Mouse (Mus musculus) liver, embryonic 14.5 days (tissue): ENCODE data around the gene Cdt1. TPM values are rescaled to one million over a fixed set of nuclear protein-coding genes. Genes with fewer than 3 reads are reported as not detected.

ENCODE experiments used
- ATAC-seq: fragments of 200-750 bp; cut with Nextera tagmentation; 2 replicates; pipeline ENCODE4 v1.8.0; 2017; ENCODE audit warnings: moderate number of reproducible peaks, mild to moderate bottlenecking, moderate library complexity; ENCODE audit not compliant: insufficient read depth
- DNase-seq, 3 experiments: peaks; one replicate each; pipeline ENCODE4 v3.0.0-alpha.2; 2012 to 2013; ENCODE audit warnings: low read depth in 3 of 3, low spot score in 3 of 3
- H3K27ac ChIP-seq: fragments of 300-500 bp; sonication (generic); 2 replicates; pipeline ENCODE4 v1.5.1; 2014; ENCODE audit warnings: moderate library complexity, mild to moderate bottlenecking, control low read depth, inconsistent platforms
- H3K27me3 ChIP-seq: fragments of 300-500 bp; sonication (generic); 2 replicates; pipeline ENCODE4 v1.6.1; 2014; ENCODE audit warnings: mild to moderate bottlenecking, low read length, moderate library complexity; ENCODE audit not compliant: control insufficient read depth, insufficient read depth
- H3K36me3 ChIP-seq: fragments of 300-500 bp; sonication (generic); replicated peaks from 2 replicates; pipeline ENCODE4 v1.6.1; 2014; ENCODE audit warnings: low read depth; ENCODE audit not compliant: control insufficient read depth, insufficient read depth
- H3K4me1 ChIP-seq, 2 experiments: fragments of 200-500 bp in 1 of 2; fragments of 300-500 bp in 1 of 2; sonication (generic) in 1 of 2; replicated peaks; 2 replicates each; pipeline ENCODE4 v1.6.1; 2012 to 2014; ENCODE audit warnings: antibody characterized with exemption in 1 of 2, inconsistent platforms in 1 of 2, low read length in 1 of 2; ENCODE audit not compliant: control insufficient read depth in 2 of 2, insufficient read depth in 2 of 2
- H3K4me2 ChIP-seq: fragments of 300-500 bp; sonication (generic); 2 replicates; pipeline ENCODE4 v1.6.1; 2014; ENCODE audit warnings: low read depth, mild to moderate bottlenecking, control low read depth, moderate library complexity
- H3K4me3 ChIP-seq, 2 experiments: fragments of 200-500 bp in 1 of 2; fragments of 300-500 bp in 1 of 2; sonication (generic) in 1 of 2; 2 replicates each; pipeline ENCODE4 v1.5.1; 2012 to 2014; ENCODE audit warnings: low read depth in 2 of 2, low read length in 2 of 2, mild to moderate bottlenecking in 2 of 2, control low read depth in 1 of 2, inconsistent platforms in 1 of 2, moderate library complexity in 1 of 2; ENCODE audit not compliant: insufficient read depth in 1 of 2
- H3K9ac ChIP-seq: fragments of 300-500 bp; sonication (generic); replicated peaks from 2 replicates; pipeline ENCODE4 v1.6.1; 2014; ENCODE audit warnings: mild to moderate bottlenecking, control low read depth, moderate library complexity
- H3K9me3 ChIP-seq: fragments of 300-500 bp; sonication (generic); 2 replicates; pipeline ENCODE4 v1.6.1; 2016; ENCODE audit warnings: low read length, mixed read lengths; ENCODE audit not compliant: control insufficient read depth
- CTCF ChIP-seq: IDR thresholded peaks from 2 replicates; pipeline ENCODE4 v1.5.1; 2016; ENCODE audit warnings: antibody characterized with exemption, low read depth, control low read depth
- EP300 ChIP-seq: IDR thresholded peaks from 2 replicates; pipeline ENCODE4 v1.6.1; 2016; ENCODE audit warnings: antibody characterized with exemption, low read depth
- WGBS: fragments of 180-500 bp; shearing (Covaris S2); extraction: QIAGEN DNeasy Blood & Tissue Kit; methylation state at CpG from one replicate; pipeline ENCODE4 v1.1.7; 2014; ENCODE audit not compliant: insufficient replicate concordance; 5-methylcytosine and 5-hydroxymethylcytosine counted together
- polyA plus RNA-seq, 2 experiments: library from polyadenylated mRNA; depleted of rRNA in 1 of 2; stranded (reverse) in 1 of 2; unstranded in 1 of 2; fragments of >200 nt; fragmentation: Nextera tagmentation in 1 of 2; extraction: Ambion mirVana in 1 of 2; gene quantifications; 2 replicates each; pipeline versions ENCODE4 v1.2.1 to v1.2.3; 2012 to 2014

The Cdt1 gene
- polyA plus RNA-seq (2012; rRNA removed) (62.3 and 65.3 TPM in 2 replicates), polyA plus RNA-seq (2014; fragmentation: Nextera tagmentation; extraction: Ambion mirVana) (41.9 and 48.8 TPM in 2 replicates)

DNA sequence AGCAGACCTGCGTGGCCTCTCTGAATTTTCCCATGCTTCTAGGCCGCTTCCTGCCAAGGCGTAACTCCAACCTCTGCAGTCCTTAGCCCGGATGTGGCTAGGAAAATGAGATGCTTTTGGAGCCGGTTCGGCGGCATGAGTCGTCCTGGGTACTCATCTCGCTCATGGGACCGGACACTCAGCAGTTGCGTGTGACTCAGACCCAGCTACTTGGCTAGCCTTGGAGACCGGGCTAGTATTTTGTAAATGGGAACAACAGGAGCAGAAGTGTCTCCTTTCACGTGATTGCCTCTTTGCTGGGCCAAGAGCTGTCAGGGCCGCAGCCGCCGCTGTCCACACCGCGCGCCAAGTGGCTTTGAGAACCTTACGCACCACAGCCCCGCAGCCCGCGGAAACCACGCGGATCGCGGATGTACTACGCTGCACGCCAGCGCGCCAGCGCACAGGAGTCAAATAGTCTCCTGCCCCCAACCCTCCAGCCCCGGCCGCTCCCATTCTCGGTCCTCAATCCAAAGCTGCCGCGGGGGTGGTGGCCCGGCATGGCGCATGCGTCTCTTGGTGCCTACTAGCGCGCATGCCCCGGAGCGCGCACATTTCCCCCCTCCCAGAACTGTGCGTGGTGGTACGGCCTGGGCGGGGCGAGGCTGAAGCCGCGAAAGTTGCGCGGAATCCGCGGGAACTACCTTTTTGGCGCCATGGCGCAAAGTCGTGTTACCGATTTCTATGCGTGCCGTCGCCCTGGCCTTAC is at the start of gene Cdt1:
TSS of gene Cdt1 (plus strand) at position 655 of the 748 bp plus-strand sequence.
- peak; percentile 92 for ATAC-seq
- Histone ChIP-seq H3K36me3 (peaks cover 37% of the 10 kb centered on the region), H3K9me3 (no peaks in the 10 kb centered on the region), H3K9ac (peak within 1 kb of the TSS; percentile 99), H3K4me2 (peak within 1 kb of the TSS; percentile 97), H3K27ac (peak within 1 kb of the TSS; percentile 81), H3K4me1 (peaks cover 13 to 19% of the 10 kb centered on the region in 2 experiments), H3K4me3 (peak within 1 kb of the TSS; percentile 77 to 96), H3K27me3 (no peaks in the 10 kb centered on the region)
- DNase-seq = peak; percentile 90 to 91 (median 90)
- under 1% methylated on average over 62 of the region's 62 CpGs for WGBS
- TF ChIP-seq CTCF (no peak), EP300 (peak; percentile 34; the same call in 1 of the 2 replicates)

- DNase-seq (no peak), ATAC-seq (no peak)
- Histone ChIP-seq H3K27me3 (no peaks in the 10 kb centered on the region), H3K9me3 (no peaks in the 10 kb centered on the region), H3K4me1 (peaks cover 33 to 60% of the 10 kb centered on the region in 2 experiments), H3K36me3 (no peaks in the 10 kb centered on the region; the same call in 1 of the 2 replicates), H3K4me3 (no peak overlapping the region), H3K9ac (no peak overlapping the region), H3K4me2 (no peak overlapping the region), H3K27ac (no peak overlapping the region)
- WGBS = 51% methylated on average over 11 of the region's 11 CpGs
- TF ChIP-seq EP300 = no peak
- TF ChIP-seq CTCF = no peak
These were observed 47.2 kb upstream of the Cdt1 start for GRCm38 (mm10) chr8:122520611-122521010.

DNA sequence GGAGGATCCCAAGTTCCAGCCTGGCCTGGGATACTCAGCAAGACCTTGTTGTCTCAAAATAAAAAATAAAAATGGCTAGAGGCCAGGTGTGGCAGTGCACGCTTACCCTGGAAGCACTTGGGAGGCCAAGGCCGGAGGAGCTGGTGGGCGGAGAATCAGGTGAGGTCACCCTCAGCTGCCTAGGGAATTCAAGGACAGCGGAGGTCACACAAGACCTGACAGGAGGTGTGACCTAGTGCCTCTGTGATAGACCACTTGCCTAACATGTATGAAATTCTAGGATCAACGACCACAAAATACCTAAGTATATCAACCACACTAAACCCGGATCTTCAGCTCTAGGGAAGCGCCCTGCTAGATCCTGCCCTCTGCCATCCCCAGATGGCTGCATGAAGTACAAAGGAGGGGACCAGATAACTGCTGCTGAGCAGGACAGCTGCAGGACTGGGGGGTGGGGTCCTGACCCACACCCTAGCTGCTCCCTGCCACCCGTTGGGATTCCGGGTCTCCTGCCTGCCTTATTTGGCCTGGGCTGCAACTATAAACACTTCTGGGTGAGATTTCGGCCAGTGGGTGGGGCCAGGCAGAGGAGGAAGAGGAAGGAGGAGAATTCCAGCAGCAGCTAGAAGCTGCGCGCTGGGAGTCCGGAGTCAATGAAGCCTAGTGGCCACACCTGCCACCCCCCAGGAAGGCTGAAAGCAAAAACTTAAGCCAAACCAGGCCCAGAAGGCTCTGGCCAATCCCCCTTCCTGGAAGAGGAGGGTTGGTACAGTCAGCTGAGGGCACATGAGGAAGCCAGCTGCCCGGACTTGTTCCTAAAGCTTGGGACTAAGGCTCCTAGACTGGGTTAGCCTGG is 44.8 kb upstream of the Cdt1 start:
- peak overlapping the region; percentile 8; the same call in 1 of the 2 replicates for H3K4me2 ChIP-seq
- no peaks in the 10 kb centered on the region for H3K36me3 ChIP-seq
- peaks cover 42 to 74% of the 10 kb centered on the region in 2 experiments for H3K4me1 ChIP-seq
- H3K9me3 ChIP-seq = no peaks in the 10 kb centered on the region
- no peak for TF ChIP-seq EP300
- TF ChIP-seq CTCF = no peak
- no peaks in the 10 kb centered on the region for H3K27me3 ChIP-seq
- no peak for DNase-seq
- H3K9ac ChIP-seq = no peak overlapping the region
- H3K27ac ChIP-seq = peak overlapping the region; percentile 42
- WGBS = 63% methylated on average over 14 of the region's 14 CpGs
- peak; percentile 8; the same call in 1 of the 2 replicates for ATAC-seq
- H3K4me3 ChIP-seq = no peak overlapping the region

DNA sequence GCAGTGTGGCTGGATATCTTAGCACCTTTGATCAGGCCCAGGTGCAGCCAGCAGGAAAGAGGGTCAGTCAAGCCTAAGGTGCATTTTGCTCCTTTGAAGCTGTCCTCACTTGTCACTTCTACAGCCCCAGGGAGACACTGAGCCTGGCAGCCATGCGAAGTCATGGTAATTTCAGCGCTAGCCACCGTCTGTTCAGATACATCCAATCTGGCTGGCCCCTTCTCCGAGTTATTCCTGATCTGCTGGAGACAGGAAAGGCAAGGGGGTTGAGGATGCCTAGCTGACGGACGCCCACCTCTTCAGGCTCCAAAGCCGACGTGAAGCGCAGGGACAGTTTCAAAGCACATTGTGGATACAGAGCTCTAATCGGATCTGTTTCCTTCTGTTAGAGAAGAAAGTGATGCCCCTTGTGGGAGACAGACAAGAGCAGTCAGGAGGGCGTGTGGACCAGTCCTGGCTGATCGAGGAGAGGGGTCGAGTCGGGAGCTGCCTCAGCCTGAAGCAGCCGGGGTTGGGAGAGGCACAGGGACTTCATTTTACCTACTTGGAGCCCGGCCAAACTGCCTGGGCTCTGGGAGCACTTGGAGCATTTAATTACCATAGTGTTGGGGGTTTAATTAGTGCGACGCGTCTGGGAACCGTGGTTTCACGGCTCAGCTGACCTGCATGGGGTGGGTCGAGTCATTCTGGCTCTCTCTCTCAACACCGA is 44.0 kb upstream of the Cdt1 start:
- DNase-seq (no peak), ATAC-seq (no peak)
- Histone ChIP-seq H3K36me3 (no peaks in the 10 kb centered on the region), H3K27ac (peak overlapping the region; percentile 42; the same call in 1 of the 2 replicates), H3K4me1 (peaks cover 42 to 68% of the 10 kb centered on the region in 2 experiments), H3K27me3 (no peaks in the 10 kb centered on the region), H3K9ac (peak overlapping the region; percentile 23; the same call in 1 of the 2 replicates), H3K4me3 (no peak overlapping the region), H3K4me2 (peak overlapping the region; percentile 8; the same call in 1 of the 2 replicates), H3K9me3 (no peaks in the 10 kb centered on the region)
- TF ChIP-seq EP300 (no peak), CTCF (no peak)
- WGBS = 59% methylated on average over 23 of the region's 23 CpGs
